Comparison of ENCODE assay signal across 28 mouse cellular contexts in genomic region chr1:91871101-91871500, GRCm38 (mm10).
A peak's percentile ranks its signal among the peaks of the same experiment; 100 is the strongest.
DNase-seq lines count a peak whose midpoint lies in the region; ATAC-seq lines count a peak whose summit lies in the region.
"Had no signal": no experiment of that assay in that cellular context is flagged by ENCODE, and none has a peak within 500 bp of the region (broad histone marks: within the 10 kb centered on the region; RNA-seq: fewer than 3 reads in every experiment).

No protein-coding gene starts in this region.

- no peak for ATAC-seq in kidney, embryonic 14.5 days (ENCODE audit: low FRiP score, low TSS enrichment)
- ATAC-seq: CD4-positive, CD25-positive, alpha-beta regulatory T cell, adult 4 months; forebrain, embryonic 16.5 days; hindbrain, embryonic 16.5 days; midbrain, embryonic 15.5 days had no signal

- H3K4me2 ChIP-seq in kidney, embryonic 14.5 days (replicated peaks; ENCODE audit: low read depth, low read length): no peak overlapping the region
- H3K4me2 ChIP-seq: embryonic facial prominence, embryonic 12.5 days; limb, embryonic 15.5 days; liver, embryonic 15.5 days; lung, embryonic 14.5 days; midbrain, embryonic 15.5 days; neural tube, embryonic 15.5 days had no signal

- intact Hi-C loops in heart, postnatal 25 days (cut with DNase I): no loop called here

- H3K36me3 ChIP-seq in kidney, embryonic 14.5 days (ENCODE audit: control insufficient read depth, insufficient read depth, low read length): no peaks in the 10 kb centered on the region
- H3K36me3 ChIP-seq in embryonic facial prominence, embryonic 10.5 days (replicated peaks): no peaks in the 10 kb centered on the region
- H3K36me3 ChIP-seq: embryonic facial prominence, embryonic 12.5 days; limb, embryonic 15.5 days; liver, embryonic 15.5 days; midbrain, embryonic 10.5 days; midbrain, embryonic 15.5 days; neural tube, embryonic 15.5 days had no signal

- H3K27ac ChIP-seq in kidney, embryonic 14.5 days (ENCODE audit: low read depth, low read length): no peak overlapping the region
- H3K27ac ChIP-seq in embryonic facial prominence, embryonic 10.5 days (replicated peaks): peak overlapping the region; percentile 57; the same call in 1 of the 2 replicates
- H3K27ac ChIP-seq: gastrocnemius, adult 2 months; heart, adult 2 months; limb, embryonic 15.5 days; liver, embryonic 15.5 days; midbrain, embryonic 10.5 days; midbrain, embryonic 15.5 days; neural tube, embryonic 15.5 days had no signal

- no peak overlapping the region for H3K4me3 ChIP-seq in kidney, embryonic 14.5 days (ENCODE audit: low read length)
- H3K4me3 ChIP-seq in embryonic facial prominence, embryonic 10.5 days: no peak overlapping the region
- H3K4me3 ChIP-seq: embryonic facial prominence, embryonic 12.5 days; gastrocnemius, adult 2 months; heart, adult 2 months; limb, embryonic 15.5 days; liver, embryonic 15.5 days; midbrain, embryonic 10.5 days; midbrain, embryonic 15.5 days; neural tube, embryonic 15.5 days had no signal

- H3K9ac ChIP-seq in kidney, embryonic 14.5 days (ENCODE audit: low read depth, low read length): no peak overlapping the region
- H3K9ac ChIP-seq: embryonic facial prominence, embryonic 12.5 days; limb, embryonic 15.5 days; liver, embryonic 15.5 days; lung, embryonic 14.5 days; midbrain, embryonic 15.5 days; neural tube, embryonic 15.5 days had no signal

- DNase-seq in heart, adult 11 months: peak; percentile 73
- no peak for DNase-seq in heart, postnatal 25 days (ENCODE audit: low spot score)
- DNase-seq in kidney, postnatal 10 days: peak; percentile 44
- DNase-seq in embryonic facial prominence, embryonic 10.5 days (ENCODE audit: low spot score): no peak
- DNase-seq in mesoderm, embryonic 11.5 days (ENCODE audit: low read depth, low spot score): peak; percentile 48
- DNase-seq in ovary, postnatal 14 days (ENCODE audit: low spot score): no peak
- DNase-seq: adrenal gland, postnatal 14 days; cerebellum, adult 11 months; cerebellum, adult 9-11 months; gastrocnemius, adult 2 months; gastrocnemius, postnatal 36 days; heart, adult 2 months; heart, postnatal 14 days; kidney, adult 18-20 months; layer of hippocampus, postnatal 36 days; left cerebral cortex, postnatal 4 days; lung, embryonic 14.5 days; lung, postnatal 14 days had no signal

- H3K9me3 ChIP-seq in kidney, embryonic 14.5 days (ENCODE audit: control insufficient read depth, low read length): no peaks in the 10 kb centered on the region
- H3K9me3 ChIP-seq in embryonic facial prominence, embryonic 10.5 days: no peaks in the 10 kb centered on the region
- H3K9me3 ChIP-seq: embryonic facial prominence, embryonic 12.5 days; limb, embryonic 15.5 days; liver, embryonic 15.5 days; midbrain, embryonic 10.5 days; midbrain, embryonic 15.5 days; neural tube, embryonic 15.5 days had no signal

- H3K4me1 ChIP-seq in kidney, embryonic 14.5 days (ENCODE audit: control insufficient read depth, insufficient read depth, low read length): peaks cover 51% of the 10 kb centered on the region
- peaks cover 59% of the 10 kb centered on the region for H3K4me1 ChIP-seq in embryonic facial prominence, embryonic 10.5 days
- H3K4me1 ChIP-seq: liver, embryonic 15.5 days; midbrain, embryonic 15.5 days had no signal

- WGBS in kidney, embryonic 14.5 days: 8% methylated on average over 6 of the region's 6 CpGs
- 54% methylated on average over 6 of the region's 6 CpGs for WGBS in embryonic facial prominence, embryonic 10.5 days

- H3K27me3 ChIP-seq in kidney, embryonic 14.5 days (ENCODE audit: control insufficient read depth, insufficient read depth, low read length): 0 out of 2 replicates have a peak, but pooled peaks cover 3% of the 10 kb centered on the region
- H3K27me3 ChIP-seq in embryonic facial prominence, embryonic 10.5 days (replicated peaks; ENCODE audit: low read depth, poor library complexity, severe bottlenecking): no peaks in the 10 kb centered on the region
- H3K27me3 ChIP-seq: embryonic facial prominence, embryonic 12.5 days; limb, embryonic 15.5 days; liver, embryonic 15.5 days; midbrain, embryonic 15.5 days; neural tube, embryonic 15.5 days had no signal

Comparison
In these comparisons a context has a peak if more than half of its experiments do, and no peak if none do; other contexts are left out.
1. DNase-seq: peak in heart, adult 11 months (single experiment), kidney, postnatal 10 days (single experiment) and mesoderm, embryonic 11.5 days (single experiment); none in heart, postnatal 25 days (single experiment), embryonic facial prominence, embryonic 10.5 days (single experiment) and ovary, postnatal 14 days (single experiment).